Mouse (Mus musculus): ENCODE data around the gene Snx20.

GRCm38 (mm10) chr8:88664947-88665346 lies 29.0 kb upstream of the Snx20 start:
- TF ChIP-seq MAFK (IDR thresholded peaks at IDR 0.05; ENCODE audit: insufficient read depth, low read depth, low read length) (no peak), CHD2 (IDR thresholded peaks at IDR 0.05; ENCODE audit: low read depth, low read length) (no peak), ZC3H11A (IDR thresholded peaks at IDR 0.05; ENCODE audit: borderline replicate concordance, low read depth, low read length) (no peak)

All from ES-E14 (cell line).